Mouse (Mus musculus): ENCODE results near the gene Clec11a. TPM values are rescaled to one million over a fixed set of nuclear protein-coding genes. Genes with fewer than 3 reads are reported as not detected.

Clec11a gene
- total RNA-seq, 2 experiments from 2014 or later: 1.6 to 2.2 TPM

- intact Hi-C loops (cut with DNase I): no loop called here
- no peak for DNase-seq
Measured at GRCm38 (mm10) chr7:44287760-44288159, 18.9 kb downstream of the Clec11a start.

GRCm38 (mm10) chr7:44281586-44281985 is 25.1 kb downstream of the Clec11a start:
- intact Hi-C loops (cut with DNase I): no loop called here

GRCm38 (mm10) chr7:44280959-44281358 is 25.7 kb downstream of the Clec11a start:
- intact Hi-C loops (cut with DNase I): no loop called here
- DNase-seq: no peak

More at GRCm38 (mm10) chr7:44281586-44281985, 25.1 kb downstream of the Clec11a start:
- no peak for DNase-seq

GRCm38 (mm10) chr7:44277250-44277622 is 29.5 kb downstream of the Clec11a start:
- no peak for DNase-seq
- intact Hi-C loops (cut with DNase I): no loop called here

- DNase-seq: no peak
- intact Hi-C loops (cut with DNase I): no loop called here
Measured at GRCm38 (mm10) chr7:44276461-44277249, 30.0 kb downstream of the Clec11a start.

GRCm38 (mm10) chr7:44275546-44275945 is 31.2 kb downstream of the Clec11a start:
- intact Hi-C loops (cut with DNase I): no loop called here
- no peak for DNase-seq

- intact Hi-C loops (cut with DNase I): loop anchor here (5.0 kb wide), 1 partner anchor 288 kb away; no protein-coding TSS in a partner anchor
- no peak for DNase-seq
Measured at GRCm38 (mm10) chr7:44274096-44274495, 32.6 kb downstream of the Clec11a start.

- intact Hi-C loops (cut with DNase I): loop anchor here (5.0 kb wide), 1 partner anchor 289 kb away; no protein-coding TSS in a partner anchor
- no peak for DNase-seq
Measured at GRCm38 (mm10) chr7:44273446-44273845, 33.3 kb downstream of the Clec11a start.

GRCm38 (mm10) chr7:44272546-44272945 is 34.2 kb downstream of the Clec11a start:
- DNase-seq: no peak
- intact Hi-C loops (cut with DNase I): loop anchor here (5.0 kb wide), 1 partner anchor 290 kb away; no protein-coding TSS in a partner anchor

- DNase-seq: no peak
- intact Hi-C loops (cut with DNase I): loop anchor here (5.0 kb wide), 1 partner anchor 291 kb away; no protein-coding TSS in a partner anchor
Measured at GRCm38 (mm10) chr7:44271309-44271708, 35.4 kb downstream of the Clec11a start.

- DNase-seq: no peak
- intact Hi-C loops (cut with DNase I): loop anchor here (10.0 kb wide), 1 partner anchor 45 kb away; the partner anchor contains the start of gene Shank1
Measured at GRCm38 (mm10) chr7:44269397-44269796, 37.3 kb downstream of the Clec11a start.

GRCm38 (mm10) chr7:44268117-44268516 is 38.6 kb downstream of the Clec11a start:
- intact Hi-C loops (cut with DNase I): loop anchor here (10.0 kb wide), 1 partner anchor 47 kb away; the partner anchor contains the start of gene Shank1
- DNase-seq: no peak

- peak; percentile 86 to 93 for DNase-seq
- intact Hi-C loops (cut with DNase I): loop anchor here (1.0 to 10.0 kb wide), 3 partner anchors 52 to 224 kb away; partner anchors contain the start of gene Shank1
Measured at GRCm38 (mm10) chr7:44262791-44263643, 43.7 kb downstream of the Clec11a start.

- DNase-seq: no peak
- intact Hi-C loops (cut with DNase I): loop anchor here (5.0 to 10.0 kb wide), 2 partner anchors 54 to 226 kb away; partner anchors contain the start of gene Shank1
Measured at GRCm38 (mm10) chr7:44261147-44261546, 45.6 kb downstream of the Clec11a start, which contains the start of gene Gm15517. Gene Gm15517, plus strand, starts transcription at chr7:44261447.

GRCm38 (mm10) chr7:44260410-44260809 is 46.3 kb downstream of the Clec11a start:
- no peak for DNase-seq
- intact Hi-C loops (cut with DNase I): loop anchor here (5.0 to 10.0 kb wide), 2 partner anchors 54 to 227 kb away; partner anchors contain the start of gene Shank1

- intact Hi-C loops (cut with DNase I): no loop called here
- DNase-seq: no peak
Measured at GRCm38 (mm10) chr7:44257278-44257677, 49.4 kb downstream of the Clec11a start, which contains the start of gene Acp4. Gene Acp4, minus strand, starts transcription at chr7:44257378.

- intact Hi-C loops (cut with DNase I): no loop called here
- no peak for DNase-seq
Measured at GRCm38 (mm10) chr7:44254930-44255329, 51.8 kb downstream of the Clec11a start.

- DNase-seq: no peak
Measured at GRCm38 (mm10) chr7:44253023-44253616, 53.6 kb downstream of the Clec11a start.

More at GRCm38 (mm10) chr7:44253023-44253616, 53.6 kb downstream of the Clec11a start:
- intact Hi-C loops (cut with DNase I): no loop called here

Measured in gastrocnemius, postnatal 36 days (tissue).